Mouse (Mus musculus): ENCODE results near the gene Il9r. TPM values are rescaled to one million over a fixed set of nuclear protein-coding genes. Genes with fewer than 3 reads are reported as not detected.
A peak's percentile ranks its signal among the peaks of the same experiment; 100 is the strongest.

The Il9r gene
- polyA plus RNA-seq, 1 experiment: not detected

- H3K9me3 ChIP-seq: peaks cover 12% of the 10 kb centered on the region; the same call in 1 of the 2 replicates
- TF ChIP-seq FLI1 (IDR thresholded peaks at IDR 0.05; ENCODE audit: low read length) (no peak), GATA1 (IDR thresholded peaks at IDR 0.05; ENCODE audit: borderline replicate concordance, low read length) (no peak)
- peaks cover 16% of the 10 kb centered on the region for H3K27me3 ChIP-seq (replicated peaks)
- peaks cover 67% of the 10 kb centered on the region for H3K4me1 ChIP-seq
- H3K36me3 ChIP-seq (replicated peaks; ENCODE audit: low read length): peaks cover 51% of the 10 kb centered on the region
- H3K4me3 ChIP-seq (replicated peaks): peak overlapping the region; percentile 98
These were observed 27.5 kb upstream of the Il9r start for GRCm38 (mm10) chr11:32227555-32227954.

- TF ChIP-seq GATA1 (IDR thresholded peaks at IDR 0.05; ENCODE audit: borderline replicate concordance, low read length) (no peak), FLI1 (IDR thresholded peaks at IDR 0.05; ENCODE audit: low read length) (no peak)
- peaks cover 12% of the 10 kb centered on the region; the same call in 1 of the 2 replicates for H3K9me3 ChIP-seq
- H3K4me3 ChIP-seq (replicated peaks): peak overlapping the region; percentile 98
- peaks cover 46% of the 10 kb centered on the region for H3K36me3 ChIP-seq (replicated peaks; ENCODE audit: low read length)
- H3K27me3 ChIP-seq (replicated peaks): peaks cover 21% of the 10 kb centered on the region
- peaks cover 72% of the 10 kb centered on the region for H3K4me1 ChIP-seq
These were observed 27.0 kb upstream of the Il9r start for GRCm38 (mm10) chr11:32227041-32227440.

GRCm38 (mm10) chr11:32226124-32226871 lies 26.2 kb upstream of the Il9r start, which contains the start of gene Mpg:
Mpg (plus strand) TSS chr11:32226505.
- H3K4me1 ChIP-seq: peaks cover 74% of the 10 kb centered on the region
- TF ChIP-seq GATA1 (IDR thresholded peaks at IDR 0.05; ENCODE audit: borderline replicate concordance, low read length) (no peak), FLI1 (IDR thresholded peaks at IDR 0.05; ENCODE audit: low read length) (peak; percentile 45; the same call in 1 of the 2 replicates)
- H3K27me3 ChIP-seq (replicated peaks): peaks cover 28% of the 10 kb centered on the region
- peaks cover 38% of the 10 kb centered on the region for H3K36me3 ChIP-seq (replicated peaks; ENCODE audit: low read length)
- H3K4me3 ChIP-seq (replicated peaks): peak within 1 kb of the TSS; percentile 98
- H3K9me3 ChIP-seq: peaks cover 12% of the 10 kb centered on the region; the same call in 1 of the 2 replicates

GRCm38 (mm10) chr11:32225222-32226104 lies 25.4 kb upstream of the Il9r start:
- H3K4me1 ChIP-seq: peaks cover 79% of the 10 kb centered on the region
- H3K36me3 ChIP-seq (replicated peaks; ENCODE audit: low read length): peaks cover 30% of the 10 kb centered on the region
- no peak for TF ChIP-seq GATA1 (IDR thresholded peaks at IDR 0.05; ENCODE audit: borderline replicate concordance, low read length)
- TF ChIP-seq FLI1 (IDR thresholded peaks at IDR 0.05; ENCODE audit: low read length): no peak
- peaks cover 36% of the 10 kb centered on the region for H3K27me3 ChIP-seq (replicated peaks)
- H3K9me3 ChIP-seq: peaks cover 12% of the 10 kb centered on the region; the same call in 1 of the 2 replicates
- H3K4me3 ChIP-seq (replicated peaks): peak overlapping the region; percentile 98

GRCm38 (mm10) chr11:32224468-32225139 lies 24.5 kb upstream of the Il9r start:
- H3K27me3 ChIP-seq (replicated peaks): peaks cover 45% of the 10 kb centered on the region
- H3K36me3 ChIP-seq (replicated peaks; ENCODE audit: low read length): peaks cover 21% of the 10 kb centered on the region
- TF ChIP-seq FLI1 (IDR thresholded peaks at IDR 0.05; ENCODE audit: low read length): no peak
- no peak for TF ChIP-seq GATA1 (IDR thresholded peaks at IDR 0.05; ENCODE audit: borderline replicate concordance, low read length)
- peak overlapping the region; percentile 98 for H3K4me3 ChIP-seq (replicated peaks)
- peaks cover 80% of the 10 kb centered on the region for H3K4me1 ChIP-seq
- peaks cover 12% of the 10 kb centered on the region; the same call in 1 of the 2 replicates for H3K9me3 ChIP-seq

GRCm38 (mm10) chr11:32223297-32223967 lies 23.4 kb upstream of the Il9r start:
- H3K27me3 ChIP-seq (replicated peaks): peaks cover 57% of the 10 kb centered on the region
- H3K4me1 ChIP-seq: peaks cover 87% of the 10 kb centered on the region
- H3K36me3 ChIP-seq (replicated peaks; ENCODE audit: low read length): peaks cover 10% of the 10 kb centered on the region
- H3K9me3 ChIP-seq: peaks cover 12% of the 10 kb centered on the region; the same call in 1 of the 2 replicates
- TF ChIP-seq FLI1 (IDR thresholded peaks at IDR 0.05; ENCODE audit: low read length) (no peak), GATA1 (IDR thresholded peaks at IDR 0.05; ENCODE audit: borderline replicate concordance, low read length) (no peak)
- H3K4me3 ChIP-seq (replicated peaks): peak overlapping the region; percentile 93

GRCm38 (mm10) chr11:32222570-32223194 lies 22.6 kb upstream of the Il9r start:
- peaks cover 12% of the 10 kb centered on the region; the same call in 1 of the 2 replicates for H3K9me3 ChIP-seq
- H3K27me3 ChIP-seq (replicated peaks): peaks cover 64% of the 10 kb centered on the region
- H3K4me3 ChIP-seq (replicated peaks): peak overlapping the region; percentile 93
- TF ChIP-seq FLI1 (IDR thresholded peaks at IDR 0.05; ENCODE audit: low read length): no peak
- H3K36me3 ChIP-seq (replicated peaks; ENCODE audit: low read length): peaks cover 2% of the 10 kb centered on the region
- H3K4me1 ChIP-seq: peaks cover 80% of the 10 kb centered on the region

GRCm38 (mm10) chr11:32221951-32222409 lies 21.9 kb upstream of the Il9r start, which contains the start of gene Rhbdf1:
Rhbdf1 (minus strand) TSS chr11:32222300.
- TF ChIP-seq FLI1 (IDR thresholded peaks at IDR 0.05; ENCODE audit: low read length): no peak
- TF ChIP-seq GATA1 (IDR thresholded peaks at IDR 0.05; ENCODE audit: borderline replicate concordance, low read length): no peak
- Histone ChIP-seq H3K4me1 (peaks cover 73% of the 10 kb centered on the region), H3K9me3 (peaks cover 12% of the 10 kb centered on the region; the same call in 1 of the 2 replicates), H3K36me3 (replicated peaks; ENCODE audit: low read length) (no peaks in the 10 kb centered on the region), H3K27me3 (replicated peaks) (peaks cover 68% of the 10 kb centered on the region), H3K4me3 (replicated peaks) (peak within 1 kb of the TSS; percentile 93)
